Mouse (Mus musculus) neural tube, embryonic 13.5 days (tissue): ENCODE measurements around the gene Gm5662. TPM values are rescaled to one million over a fixed set of nuclear protein-coding genes. Genes with fewer than 3 reads are reported as not detected.

Experiments used
- polyA plus RNA-seq: library from polyadenylated mRNA; unstranded; fragments of >200 nt; fragmentation: Nextera tagmentation; extraction: Ambion mirVana; gene quantifications from 2 replicates; pipeline ENCODE4 v1.2.1, GENCODE M21; 2015

Gm5662 gene
- polyA plus RNA-seq, 1 experiment from 2014 or later = not detected

Other genes starting within 250 kb of the Gm5662 start
- gene Gm2056, start 247.5 kb downstream of the Gm5662 start, polyA plus RNA-seq = not detected in 2 replicates
- gene Gm16368, start 190.8 kb downstream of the Gm5662 start, polyA plus RNA-seq = not detected in 2 replicates
- gene Gm10436, start 92.4 kb downstream of the Gm5662 start, polyA plus RNA-seq = not detected in 2 replicates
- gene Gm8332, start 24.4 kb downstream of the Gm5662 start, polyA plus RNA-seq = not detected in 2 replicates
- gene Gm5039, start 49.5 kb upstream of the Gm5662 start, polyA plus RNA-seq = not detected in 2 replicates
- gene Adck1, start 86.1 kb upstream of the Gm5662 start, polyA plus RNA-seq = 26.3 and 28.5 TPM in 2 replicates